Mouse (Mus musculus) cerebellum, adult 2 months (tissue): ENCODE results near the gene Tmem204.

Experiments
- CTCF ChIP-seq: fragments of 200-500 bp; IDR thresholded peaks from 2 replicates; pipeline ENCODE4 v1.5.1; 2011; ENCODE audit warnings: low read depth, mild to moderate bottlenecking, control low read depth, low read length, moderate library complexity, borderline replicate concordance; ENCODE audit not compliant: insufficient read depth
- POLR2A ChIP-seq: fragments of 200-500 bp; IDR thresholded peaks from 2 replicates; pipeline ENCODE4 v1.6.1; 2011; ENCODE audit warnings: low read length, control low read depth, borderline replicate concordance; ENCODE audit not compliant: insufficient read depth

DNA sequence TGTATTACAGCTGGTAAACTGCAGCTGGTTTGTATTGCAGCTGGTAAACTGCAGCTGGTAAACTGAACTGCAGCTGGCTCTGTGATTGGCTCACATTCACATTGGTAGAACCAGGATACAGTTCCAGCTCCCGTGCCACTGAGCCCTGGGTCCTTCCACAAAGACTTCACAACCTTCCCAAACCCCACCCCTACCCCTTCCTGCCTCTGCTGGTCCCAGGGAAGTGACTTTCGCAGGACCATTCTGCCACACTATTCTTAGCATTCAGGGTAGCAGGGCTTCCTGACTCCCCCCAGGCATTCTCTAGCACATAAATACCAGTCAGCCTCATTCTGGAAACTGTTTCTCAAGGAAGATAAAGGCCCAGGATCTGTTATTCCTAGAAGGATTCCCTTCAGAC is 14.7 kb downstream of the Tmem204 start:
- TF ChIP-seq POLR2A (no peak), CTCF (no peak)
